Mouse (Mus musculus) effector memory CD4-positive, alpha-beta T cell, adult 7 months (primary cell): ENCODE results near the gene Nbeal1. TPM values are rescaled to one million over a fixed set of nuclear protein-coding genes. Genes with fewer than 3 reads are reported as not detected.

Source experiments
- polyA plus RNA-seq: library from polyadenylated mRNA; unstranded; fragments of 100-300 nt; shearing (Covaris generic); gene quantifications from one replicate; pipeline ENCODE4 v1.2.1, GENCODE M21; 2017

Gene Nbeal1
- 15.8 TPM for polyA plus RNA-seq

DNA sequence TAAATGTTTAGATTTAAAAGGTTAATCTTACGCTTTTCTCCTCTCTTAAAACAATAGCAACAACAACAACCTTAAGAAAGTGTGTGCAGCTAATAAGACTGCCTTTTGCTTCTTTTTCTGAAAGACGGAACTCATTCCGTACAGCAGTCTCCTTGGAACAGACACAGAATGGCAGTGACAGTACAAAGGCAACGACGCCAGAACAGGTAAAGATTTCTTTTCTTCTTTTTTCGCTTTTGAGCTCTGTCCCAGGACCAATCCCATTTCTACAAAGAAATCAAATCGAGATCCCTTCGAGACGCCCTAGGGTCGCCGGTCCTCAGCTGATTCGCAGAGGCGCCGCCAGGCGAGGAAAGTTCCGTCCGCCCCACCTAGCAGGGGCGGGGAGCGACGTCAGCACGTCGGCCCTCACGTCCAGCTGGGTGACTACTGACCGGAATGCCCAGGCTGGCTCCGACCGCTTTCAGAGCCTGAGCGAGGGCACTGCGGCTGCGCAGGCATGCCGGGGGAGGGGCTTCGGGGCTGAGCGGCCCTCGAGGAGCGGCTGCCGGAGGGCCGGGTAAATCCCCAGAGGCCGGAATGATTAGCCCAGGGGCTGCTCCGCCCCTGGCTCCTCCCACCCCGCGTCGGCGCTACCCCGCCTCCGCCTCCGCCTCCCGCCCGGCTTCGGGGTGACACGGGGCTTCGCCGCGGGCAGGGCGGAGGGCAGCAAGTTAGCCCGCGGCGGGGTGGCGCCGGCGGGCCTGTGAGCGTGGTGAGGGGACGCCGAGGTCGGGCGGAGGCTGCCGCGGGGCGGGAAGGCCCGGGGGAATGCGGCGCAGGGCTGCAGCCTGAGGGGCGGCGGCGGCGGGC is at the start of gene Nbeal1:
TSS of gene Nbeal1 (plus strand) at position 668 of the 852 bp plus-strand sequence.

DNA sequence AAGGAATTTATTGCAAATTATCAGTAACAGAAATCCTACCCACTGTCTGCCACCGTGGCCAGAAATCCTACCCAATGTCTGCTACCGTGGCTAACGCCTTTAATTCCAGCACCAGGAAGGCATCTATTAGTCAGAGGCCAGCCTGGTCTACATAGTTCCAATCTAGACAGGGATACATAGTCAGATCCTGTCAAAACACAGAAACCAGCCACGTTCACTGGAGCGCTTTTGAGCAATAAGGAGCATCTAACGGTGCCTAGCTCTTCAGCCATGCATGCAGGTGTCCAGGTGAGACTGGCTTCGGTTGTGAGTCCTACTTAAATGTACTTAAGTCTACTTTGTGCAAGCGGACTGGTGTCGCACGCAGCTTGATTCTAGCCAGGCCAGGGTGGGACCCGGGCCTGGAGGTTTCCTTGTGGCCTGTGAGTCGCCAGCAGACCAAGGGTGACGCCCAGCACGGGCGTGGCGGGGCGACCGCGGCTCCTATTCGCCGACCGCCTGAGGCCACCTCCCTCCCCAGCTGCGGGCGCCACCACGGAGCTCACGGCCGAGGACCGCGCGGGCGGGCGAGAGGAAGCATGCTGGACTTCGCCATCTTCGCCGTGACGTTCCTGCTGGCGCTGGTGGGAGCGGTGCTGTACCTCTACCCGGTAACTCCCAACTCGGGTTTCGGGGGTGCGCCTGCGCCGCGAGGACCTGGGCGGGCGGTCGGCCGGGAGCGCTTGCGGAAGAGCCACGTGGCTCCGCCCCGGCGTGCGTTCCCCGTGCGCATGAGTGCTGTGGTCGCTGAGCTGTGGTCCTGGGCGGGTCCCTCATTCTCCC is 162.6 kb downstream of the Nbeal1 start, which contains the start of gene Cyp20a1:
TSS of gene Cyp20a1 (plus strand) at position 516 of the 822 bp plus-strand sequence.

Other genes with a start within 250 kb of the Nbeal1 start
- gene Ica1l, start 137.4 kb upstream of the Nbeal1 start, polyA plus RNA-seq: 0.73 TPM
- 6.8 TPM for gene Carf, start 82.4 kb upstream of the Nbeal1 start, polyA plus RNA-seq
- gene Wdr12, start 82.0 kb upstream of the Nbeal1 start, polyA plus RNA-seq: 29.0 TPM
- gene Cyp20a1, start 162.7 kb downstream of the Nbeal1 start, polyA plus RNA-seq: 8.6 TPM
- 18.9 TPM for gene Abi2, start 229.0 kb downstream of the Nbeal1 start, polyA plus RNA-seq